Mouse (Mus musculus): ENCODE measurements around the gene Bcl11a. TPM values are rescaled to one million over a fixed set of nuclear protein-coding genes. Genes with fewer than 3 reads are reported as not detected.

The Bcl11a gene
- polyA plus RNA-seq, 1 experiment from 2014 or later, result 95.4 TPM

GRCm38 (mm10) chr11:24190411-24190810 lies 112.6 kb downstream of the Bcl11a start:
- Histone ChIP-seq H3K9ac (ENCODE audit: low read depth, low read length) (no peak overlapping the region), H3K9me3 (ENCODE audit: control insufficient read depth, low read length) (no peaks in the 10 kb centered on the region), H3K4me3 (ENCODE audit: low read depth, low read length) (no peak overlapping the region), H3K27ac (ENCODE audit: low read depth, low read length) (no peak overlapping the region), H3K4me1 (replicated peaks; ENCODE audit: control insufficient read depth, insufficient read depth, low read length) (no peaks in the 10 kb centered on the region), H3K27me3 (replicated peaks; ENCODE audit: control insufficient read depth, insufficient read depth, low read length) (no peaks in the 10 kb centered on the region), H3K36me3 (ENCODE audit: control insufficient read depth, insufficient read depth, low read length) (no peaks in the 10 kb centered on the region), H3K4me2 (no peak overlapping the region)
- DNase-seq (ENCODE audit: low spot score), result no peak
- ATAC-seq (replicated peaks; ENCODE audit: low FRiP score), result no peak
- WGBS, result 76% methylated on average over 3 of the region's 3 CpGs

- 70% methylated on average over 4 of the region's 4 CpGs for WGBS
- no peaks in the 10 kb centered on the region for H3K27me3 ChIP-seq (replicated peaks; ENCODE audit: control insufficient read depth, insufficient read depth, low read length)
- no peak overlapping the region for H3K4me3 ChIP-seq (ENCODE audit: low read depth, low read length)
- H3K27ac ChIP-seq (ENCODE audit: low read depth, low read length), result no peak overlapping the region
- H3K9me3 ChIP-seq (ENCODE audit: control insufficient read depth, low read length), result no peaks in the 10 kb centered on the region
- no peaks in the 10 kb centered on the region for H3K4me1 ChIP-seq (replicated peaks; ENCODE audit: control insufficient read depth, insufficient read depth, low read length)
- no peak overlapping the region for H3K4me2 ChIP-seq
- ATAC-seq (replicated peaks; ENCODE audit: low FRiP score), result no peak
- no peak for DNase-seq (ENCODE audit: low spot score)
- H3K9ac ChIP-seq (ENCODE audit: low read depth, low read length), result no peak overlapping the region
- H3K36me3 ChIP-seq (ENCODE audit: control insufficient read depth, insufficient read depth, low read length), result no peaks in the 10 kb centered on the region
Measured at GRCm38 (mm10) chr11:24196460-24197190, 118.8 kb downstream of the Bcl11a start.

- no peak overlapping the region for H3K9ac ChIP-seq (ENCODE audit: low read depth, low read length)
- no peaks in the 10 kb centered on the region for H3K9me3 ChIP-seq (ENCODE audit: control insufficient read depth, low read length)
- DNase-seq (ENCODE audit: low spot score) (no peak), ATAC-seq (replicated peaks; ENCODE audit: low FRiP score) (no peak)
- H3K4me1 ChIP-seq (replicated peaks; ENCODE audit: control insufficient read depth, insufficient read depth, low read length), result peaks cover under 1% of the 10 kb centered on the region; the same call in 1 of the 2 replicates
- H3K27ac ChIP-seq (ENCODE audit: low read depth, low read length), result no peak overlapping the region
- WGBS, result 90% methylated on average over 1 of the region's 1 CpGs
- no peaks in the 10 kb centered on the region for H3K36me3 ChIP-seq (ENCODE audit: control insufficient read depth, insufficient read depth, low read length)
- H3K4me3 ChIP-seq (ENCODE audit: low read depth, low read length), result no peak overlapping the region
- no peak overlapping the region for H3K4me2 ChIP-seq
- no peaks in the 10 kb centered on the region for H3K27me3 ChIP-seq (replicated peaks; ENCODE audit: control insufficient read depth, insufficient read depth, low read length)
Measured at GRCm38 (mm10) chr11:24197424-24197823, 119.6 kb downstream of the Bcl11a start.

- Histone ChIP-seq H3K4me1 (replicated peaks; ENCODE audit: control insufficient read depth, insufficient read depth, low read length) (peaks cover 9% of the 10 kb centered on the region), H3K36me3 (ENCODE audit: control insufficient read depth, insufficient read depth, low read length) (no peaks in the 10 kb centered on the region), H3K9ac (ENCODE audit: low read depth, low read length) (no peak overlapping the region), H3K27me3 (replicated peaks; ENCODE audit: control insufficient read depth, insufficient read depth, low read length) (peaks cover 2% of the 10 kb centered on the region; the same call in 1 of the 2 replicates), H3K27ac (ENCODE audit: low read depth, low read length) (no peak overlapping the region), H3K4me2 (no peak overlapping the region), H3K9me3 (ENCODE audit: control insufficient read depth, low read length) (no peaks in the 10 kb centered on the region), H3K4me3 (ENCODE audit: low read depth, low read length) (no peak overlapping the region)
- ATAC-seq (replicated peaks; ENCODE audit: low FRiP score) (no peak), DNase-seq (ENCODE audit: low spot score) (no peak)
- WGBS, result 83% methylated on average over 3 of the region's 3 CpGs
Measured at GRCm38 (mm10) chr11:24199560-24199959, 121.7 kb downstream of the Bcl11a start.

- 61% methylated on average over 5 of the region's 5 CpGs for whole genome bisulfite sequencing
- Histone ChIP-seq H3K9ac (ENCODE audit: low read depth, low read length) (no peak overlapping the region), H3K36me3 (ENCODE audit: control insufficient read depth, insufficient read depth, low read length) (no peaks in the 10 kb centered on the region), H3K4me2 (no peak overlapping the region), H3K4me3 (ENCODE audit: low read depth, low read length) (no peak overlapping the region), H3K27me3 (replicated peaks; ENCODE audit: control insufficient read depth, insufficient read depth, low read length) (peaks cover 2% of the 10 kb centered on the region; the same call in 1 of the 2 replicates), H3K9me3 (ENCODE audit: control insufficient read depth, low read length) (no peaks in the 10 kb centered on the region), H3K4me1 (replicated peaks; ENCODE audit: control insufficient read depth, insufficient read depth, low read length) (peaks cover 9% of the 10 kb centered on the region), H3K27ac (ENCODE audit: low read depth, low read length) (no peak overlapping the region)
- DNase-seq (ENCODE audit: low spot score) (no peak), ATAC-seq (replicated peaks; ENCODE audit: low FRiP score) (no peak)
Measured at GRCm38 (mm10) chr11:24200310-24200709, 122.5 kb downstream of the Bcl11a start.

- DNase-seq (ENCODE audit: low spot score), result no peak
- no peak for ATAC-seq (replicated peaks; ENCODE audit: low FRiP score)
- no peak overlapping the region for H3K27ac ChIP-seq (ENCODE audit: low read depth, low read length)
- WGBS, result 76% methylated on average over 4 of the region's 4 CpGs
- peaks cover 2% of the 10 kb centered on the region; the same call in 1 of the 2 replicates for H3K27me3 ChIP-seq (replicated peaks; ENCODE audit: control insufficient read depth, insufficient read depth, low read length)
- H3K9ac ChIP-seq (ENCODE audit: low read depth, low read length), result no peak overlapping the region
- H3K9me3 ChIP-seq (ENCODE audit: control insufficient read depth, low read length), result no peaks in the 10 kb centered on the region
- H3K4me1 ChIP-seq (replicated peaks; ENCODE audit: control insufficient read depth, insufficient read depth, low read length), result peaks cover 9% of the 10 kb centered on the region
- no peak overlapping the region for H3K4me2 ChIP-seq
- no peaks in the 10 kb centered on the region for H3K36me3 ChIP-seq (ENCODE audit: control insufficient read depth, insufficient read depth, low read length)
- H3K4me3 ChIP-seq (ENCODE audit: low read depth, low read length), result no peak overlapping the region
Measured at GRCm38 (mm10) chr11:24201223-24201622, 123.4 kb downstream of the Bcl11a start.

GRCm38 (mm10) chr11:24202641-24203361 lies 124.9 kb downstream of the Bcl11a start:
- DNase-seq (ENCODE audit: low spot score), result no peak

GRCm38 (mm10) chr11:24203489-24203888 lies 125.6 kb downstream of the Bcl11a start:
- no peak overlapping the region for H3K9ac ChIP-seq (ENCODE audit: low read depth, low read length)
- peaks cover 9% of the 10 kb centered on the region for H3K4me1 ChIP-seq (replicated peaks; ENCODE audit: control insufficient read depth, insufficient read depth, low read length)
- DNase-seq (ENCODE audit: low spot score), result no peak
- ATAC-seq (replicated peaks; ENCODE audit: low FRiP score), result no peak
- no peaks in the 10 kb centered on the region for H3K36me3 ChIP-seq (ENCODE audit: control insufficient read depth, insufficient read depth, low read length)
- 83% methylated on average over 1 of the region's 1 CpGs for WGBS
- H3K27ac ChIP-seq (ENCODE audit: low read depth, low read length), result no peak overlapping the region
- H3K27me3 ChIP-seq (replicated peaks; ENCODE audit: control insufficient read depth, insufficient read depth, low read length), result peaks cover 2% of the 10 kb centered on the region; the same call in 1 of the 2 replicates
- H3K4me3 ChIP-seq (ENCODE audit: low read depth, low read length), result no peak overlapping the region
- H3K9me3 ChIP-seq (ENCODE audit: control insufficient read depth, low read length), result no peaks in the 10 kb centered on the region
- no peak overlapping the region for H3K4me2 ChIP-seq

More at GRCm38 (mm10) chr11:24202641-24203361, 124.9 kb downstream of the Bcl11a start:
- Histone ChIP-seq H3K4me2 (peak overlapping the region; percentile 17; the same call in 1 of the 2 replicates), H3K36me3 (ENCODE audit: control insufficient read depth, insufficient read depth, low read length) (no peaks in the 10 kb centered on the region), H3K27me3 (replicated peaks; ENCODE audit: control insufficient read depth, insufficient read depth, low read length) (peaks cover 2% of the 10 kb centered on the region; the same call in 1 of the 2 replicates), H3K4me3 (ENCODE audit: low read depth, low read length) (no peak overlapping the region), H3K27ac (ENCODE audit: low read depth, low read length) (no peak overlapping the region), H3K9me3 (ENCODE audit: control insufficient read depth, low read length) (no peaks in the 10 kb centered on the region), H3K9ac (ENCODE audit: low read depth, low read length) (no peak overlapping the region), H3K4me1 (replicated peaks; ENCODE audit: control insufficient read depth, insufficient read depth, low read length) (peaks cover 9% of the 10 kb centered on the region)
- ATAC-seq (replicated peaks; ENCODE audit: low FRiP score), result peak; percentile 51; the same call in 1 of the 2 replicates
- 40% methylated on average over 7 of the region's 7 CpGs for WGBS

Data from liver, embryonic 11.5 days (tissue).